Mouse (Mus musculus): ENCODE data around the gene Aldh3b1. TPM values are rescaled to one million over a fixed set of nuclear protein-coding genes. Genes with fewer than 3 reads are reported as not detected.
"Not testable (repeated sequence)": the region's sequence is repeated elsewhere in the genome, so short reads cannot be mapped to it uniquely, and the experiment has no call there.

Gene Aldh3b1
- polyA plus RNA-seq (2016; fragmentation: Nextera tagmentation; extraction: Ambion mirVana): 0.64 and 0.69 TPM in 2 replicates

GRCm38 (mm10) chr19:3929211-3929941 lies at the start of gene Aldh3b1:
TSS of gene Aldh3b1 (minus strand) at chr19:3929808.
- H3K36me3 ChIP-seq (replicated peaks): no peaks in the 10 kb centered on the region
- peaks cover 11% of the 10 kb centered on the region for H3K4me1 ChIP-seq
- H3K9ac ChIP-seq: no peak within 1 kb of the TSS
- H3K4me2 ChIP-seq: no peak within 1 kb of the TSS
- no peaks in the 10 kb centered on the region for H3K9me3 ChIP-seq
- H3K27ac ChIP-seq: peak within 1 kb of the TSS; percentile 44; the same call in 1 of the 2 replicates
- no peak within 1 kb of the TSS for H3K4me3 ChIP-seq (replicated peaks)
- 65% methylated on average over 12 of the region's 12 CpGs for WGBS
- no peak for ATAC-seq (ENCODE audit: low FRiP score)
- H3K27me3 ChIP-seq: peaks cover 1% of the 10 kb centered on the region; the same call in 1 of the 2 replicates

GRCm38 (mm10) chr19:3975866-3976265 lies 46.3 kb upstream of the Aldh3b1 start:
- Histone ChIP-seq H3K36me3 (replicated peaks) (no peaks in the 10 kb centered on the region), H3K27ac (no peak overlapping the region), H3K27me3 (no peaks in the 10 kb centered on the region), H3K4me2 (no peak overlapping the region), H3K4me3 (replicated peaks) (no peak overlapping the region), H3K9ac (no peak overlapping the region), H3K4me1 (no peaks in the 10 kb centered on the region), H3K9me3 (no peaks in the 10 kb centered on the region)
- 91% methylated on average over 2 of the region's 2 CpGs for WGBS
- ATAC-seq (ENCODE audit: low FRiP score): no peak

GRCm38 (mm10) chr19:3974608-3975007 lies 45.0 kb upstream of the Aldh3b1 start:
- not testable (repeated sequence) for H3K27me3 ChIP-seq; H3K36me3 ChIP-seq (replicated peaks); H3K4me3 ChIP-seq (replicated peaks); ATAC-seq (ENCODE audit: low FRiP score); H3K27ac ChIP-seq; H3K4me1 ChIP-seq; H3K9me3 ChIP-seq; H3K4me2 ChIP-seq; H3K9ac ChIP-seq
- 87% methylated on average over 6 of the region's 6 CpGs for WGBS

- ATAC-seq (ENCODE audit: low FRiP score): no peak
Observed at GRCm38 (mm10) chr19:3972229-3972628, 42.6 kb upstream of the Aldh3b1 start, which contains the start of gene Aldh3b2. TSS of gene Aldh3b2 (plus strand) at chr19:3972328.

GRCm38 (mm10) chr19:3967258-3967657 lies 37.6 kb upstream of the Aldh3b1 start:
- Histone ChIP-seq H3K27ac (no peak overlapping the region), H3K9me3 (no peaks in the 10 kb centered on the region), H3K4me1 (no peaks in the 10 kb centered on the region), H3K36me3 (replicated peaks) (no peaks in the 10 kb centered on the region), H3K9ac (no peak overlapping the region), H3K4me3 (replicated peaks) (no peak overlapping the region), H3K4me2 (no peak overlapping the region), H3K27me3 (no peaks in the 10 kb centered on the region)
- no peak for ATAC-seq (ENCODE audit: low FRiP score)
- 70% methylated on average over 3 of the region's 3 CpGs for WGBS

More at GRCm38 (mm10) chr19:3972229-3972628, 42.6 kb upstream of the Aldh3b1 start, which contains the start of gene Aldh3b2:
- Histone ChIP-seq H3K4me2 (no peak within 1 kb of the TSS), H3K27me3 (no peaks in the 10 kb centered on the region), H3K9ac (no peak within 1 kb of the TSS), H3K9me3 (no peaks in the 10 kb centered on the region), H3K27ac (no peak within 1 kb of the TSS), H3K4me1 (no peaks in the 10 kb centered on the region), H3K4me3 (replicated peaks) (no peak within 1 kb of the TSS), H3K36me3 (replicated peaks) (no peaks in the 10 kb centered on the region)
- WGBS: 60% methylated on average over 9 of the region's 9 CpGs

- Histone ChIP-seq H3K4me3 (replicated peaks) (no peak overlapping the region), H3K27ac (no peak overlapping the region), H3K4me2 (no peak overlapping the region), H3K36me3 (replicated peaks) (no peaks in the 10 kb centered on the region), H3K27me3 (no peaks in the 10 kb centered on the region), H3K9ac (no peak overlapping the region), H3K4me1 (no peaks in the 10 kb centered on the region), H3K9me3 (no peaks in the 10 kb centered on the region)
- WGBS: 65% methylated on average over 11 of the region's 11 CpGs
- ATAC-seq (ENCODE audit: low FRiP score): no peak
Observed at GRCm38 (mm10) chr19:3966330-3967075, 36.9 kb upstream of the Aldh3b1 start.

- Histone ChIP-seq H3K27me3 (no peaks in the 10 kb centered on the region), H3K9me3 (no peaks in the 10 kb centered on the region), H3K36me3 (replicated peaks) (no peaks in the 10 kb centered on the region), H3K4me1 (no peaks in the 10 kb centered on the region), H3K9ac (no peak overlapping the region), H3K4me2 (no peak overlapping the region), H3K27ac (no peak overlapping the region), H3K4me3 (replicated peaks) (no peak overlapping the region)
- no peak for ATAC-seq (ENCODE audit: low FRiP score)
- 76% methylated on average over 4 of the region's 4 CpGs for WGBS
Observed at GRCm38 (mm10) chr19:3964030-3964429, 34.4 kb upstream of the Aldh3b1 start.

- no peaks in the 10 kb centered on the region for H3K9me3 ChIP-seq
- no peak for ATAC-seq (ENCODE audit: low FRiP score)
- no peak overlapping the region for H3K4me3 ChIP-seq (replicated peaks)
- no peaks in the 10 kb centered on the region for H3K4me1 ChIP-seq
- no peak overlapping the region for H3K9ac ChIP-seq
- no peak overlapping the region for H3K27ac ChIP-seq
- H3K27me3 ChIP-seq: no peaks in the 10 kb centered on the region
- WGBS: 14% methylated on average over 2 of the region's 2 CpGs
- no peaks in the 10 kb centered on the region for H3K36me3 ChIP-seq (replicated peaks)
- H3K4me2 ChIP-seq: no peak overlapping the region
Observed at GRCm38 (mm10) chr19:3962469-3962868, 32.9 kb upstream of the Aldh3b1 start.

- not testable (repeated sequence) for H3K4me3 ChIP-seq (replicated peaks); H3K27me3 ChIP-seq; ATAC-seq (ENCODE audit: low FRiP score); H3K27ac ChIP-seq; H3K9me3 ChIP-seq; H3K36me3 ChIP-seq (replicated peaks); H3K4me2 ChIP-seq; H3K4me1 ChIP-seq; H3K9ac ChIP-seq
- WGBS: 86% methylated on average over 6 of the region's 6 CpGs
Observed at GRCm38 (mm10) chr19:3961805-3962204, 32.2 kb upstream of the Aldh3b1 start.

GRCm38 (mm10) chr19:3960211-3960610 lies 30.6 kb upstream of the Aldh3b1 start:
- H3K9ac ChIP-seq: no peak overlapping the region
- no peak overlapping the region for H3K4me3 ChIP-seq (replicated peaks)
- no peak overlapping the region for H3K27ac ChIP-seq
- H3K27me3 ChIP-seq: no peaks in the 10 kb centered on the region
- 91% methylated on average over 5 of the region's 5 CpGs for WGBS
- no peaks in the 10 kb centered on the region for H3K36me3 ChIP-seq (replicated peaks)
- H3K4me2 ChIP-seq: no peak overlapping the region
- no peaks in the 10 kb centered on the region for H3K9me3 ChIP-seq
- no peaks in the 10 kb centered on the region for H3K4me1 ChIP-seq
- ATAC-seq (ENCODE audit: low FRiP score): no peak

- no peak for ATAC-seq (ENCODE audit: low FRiP score)
- H3K4me3 ChIP-seq (replicated peaks): no peak overlapping the region
- H3K27ac ChIP-seq: no peak overlapping the region
- no peak overlapping the region for H3K9ac ChIP-seq
- H3K4me2 ChIP-seq: no peak overlapping the region
- no peaks in the 10 kb centered on the region for H3K9me3 ChIP-seq
- H3K4me1 ChIP-seq: no peaks in the 10 kb centered on the region
- H3K27me3 ChIP-seq: 0 out of 2 replicates have a peak, but pooled peaks cover 4% of the 10 kb centered on the region
- H3K36me3 ChIP-seq (replicated peaks): no peaks in the 10 kb centered on the region
Observed at GRCm38 (mm10) chr19:3959030-3959429, 29.4 kb upstream of the Aldh3b1 start.

GRCm38 (mm10) chr19:3958470-3958869 lies 28.9 kb upstream of the Aldh3b1 start, which contains the start of gene Aldh3b3:
TSS of gene Aldh3b3 (plus strand) at chr19:3958645.
- H3K27ac ChIP-seq: no peak within 1 kb of the TSS
- H3K4me1 ChIP-seq: no peaks in the 10 kb centered on the region
- no peak for ATAC-seq (ENCODE audit: low FRiP score)
- no peaks in the 10 kb centered on the region for H3K9me3 ChIP-seq
- H3K4me3 ChIP-seq (replicated peaks): no peak within 1 kb of the TSS
- no peak within 1 kb of the TSS for H3K4me2 ChIP-seq
- no peak within 1 kb of the TSS for H3K9ac ChIP-seq
- 89% methylated on average over 4 of the region's 4 CpGs for WGBS
- 0 out of 2 replicates have a peak, but pooled peaks cover 4% of the 10 kb centered on the region for H3K27me3 ChIP-seq
- H3K36me3 ChIP-seq (replicated peaks): no peaks in the 10 kb centered on the region

All from forebrain, embryonic 12.5 days (tissue).